Mouse (Mus musculus) adrenal gland, adult 18-20 months (tissue): ENCODE measurements at regions not wholly inside any gene's neighbourhood (a gene's known extent, or its start where the extent isn't known, plus 50 kb on each side); places are given as distances from the start of the nearest gene placed in this dataset.
"Not testable (repeated sequence)": the region's sequence is repeated elsewhere in the genome, so short reads cannot be mapped to it uniquely, and the experiment has no call there.

Experiments
- DNase-seq, 2 experiments: peaks; one replicate each; pipeline ENCODE4 v3.0.0; 2021 to 2022; ENCODE audit warnings: low spot score in 2 of 2

DNA sequence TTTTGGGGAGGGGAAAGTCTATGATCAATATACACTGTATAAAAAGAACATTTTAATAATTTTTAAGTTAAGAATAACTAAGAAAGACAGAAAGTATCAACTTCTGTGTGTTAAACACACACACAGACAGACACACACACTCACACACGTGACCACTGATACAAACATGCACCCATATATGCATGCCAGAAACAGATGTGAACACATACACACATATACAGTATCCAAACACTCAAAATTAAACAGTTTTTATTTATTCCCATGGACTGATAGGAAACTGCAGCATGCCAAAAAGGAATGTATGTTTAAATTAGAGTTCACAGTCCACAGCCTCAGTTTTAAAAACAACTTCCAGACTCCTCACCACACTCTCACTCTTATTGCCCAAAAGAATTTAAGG lies 203.4 kb upstream of the Tbl1x start:
- DNase-seq: no peak

DNA sequence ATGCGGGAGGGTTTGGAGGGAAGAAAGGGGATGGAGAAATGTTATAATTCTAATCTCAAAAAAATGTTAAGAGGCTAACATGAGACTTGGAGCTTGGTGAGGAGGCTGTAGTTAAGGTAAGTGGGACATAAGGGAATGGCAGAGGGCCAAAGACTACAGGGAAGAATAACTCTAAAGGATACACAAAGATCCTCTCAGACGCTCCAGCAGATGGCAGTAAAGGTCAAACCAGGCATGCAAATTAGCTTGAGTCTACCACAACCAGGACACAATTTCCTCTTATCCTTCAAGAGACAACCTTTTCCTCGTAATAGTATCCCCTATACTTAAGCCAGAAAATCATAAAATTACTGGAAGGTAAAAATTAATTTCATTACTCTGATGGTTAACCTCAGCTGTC lies 196.4 kb upstream of the Tbl1x start:
- DNase-seq: peak; percentile 14 to 23

DNA sequence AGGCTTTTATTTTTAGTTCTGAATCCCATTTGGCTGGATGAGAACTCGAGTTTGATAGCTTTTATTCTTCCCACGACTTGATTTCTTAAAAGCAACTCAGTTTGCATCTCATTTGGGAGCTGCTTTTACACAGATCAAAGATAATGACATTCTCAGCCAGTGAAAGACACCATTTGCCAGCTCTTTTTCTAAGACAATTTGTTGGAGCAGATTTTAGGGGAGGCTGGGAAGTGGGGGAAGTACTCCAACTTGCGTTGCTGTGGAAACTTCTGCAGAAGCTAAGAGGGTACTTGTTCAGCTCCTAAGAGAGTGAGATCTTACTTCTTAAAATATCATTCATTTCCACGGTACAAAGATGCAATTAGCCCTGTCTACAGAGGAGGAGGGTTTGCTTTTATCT lies 187.2 kb upstream of the Tbl1x start:
- no peak for DNase-seq

DNA sequence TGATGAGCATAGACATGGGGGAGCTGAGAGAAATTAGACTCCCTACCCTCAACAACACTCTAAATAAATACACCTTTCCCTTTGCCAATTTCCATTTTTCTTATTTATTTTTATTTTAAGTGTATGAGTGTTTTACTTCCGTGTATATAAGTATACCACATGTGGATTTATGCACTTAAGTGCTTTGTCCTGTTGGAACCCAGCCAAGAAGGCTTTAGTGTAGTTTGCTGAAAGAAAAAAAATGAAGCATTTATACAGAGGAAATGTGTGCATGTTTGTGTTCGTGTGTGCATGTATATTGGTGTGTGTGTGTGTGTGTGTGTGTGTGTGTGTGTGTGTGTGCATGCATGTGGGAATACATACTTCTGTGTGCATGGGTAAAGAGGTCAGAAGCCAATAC lies 157.6 kb upstream of the Tbl1x start:
- no peak for DNase-seq

DNA sequence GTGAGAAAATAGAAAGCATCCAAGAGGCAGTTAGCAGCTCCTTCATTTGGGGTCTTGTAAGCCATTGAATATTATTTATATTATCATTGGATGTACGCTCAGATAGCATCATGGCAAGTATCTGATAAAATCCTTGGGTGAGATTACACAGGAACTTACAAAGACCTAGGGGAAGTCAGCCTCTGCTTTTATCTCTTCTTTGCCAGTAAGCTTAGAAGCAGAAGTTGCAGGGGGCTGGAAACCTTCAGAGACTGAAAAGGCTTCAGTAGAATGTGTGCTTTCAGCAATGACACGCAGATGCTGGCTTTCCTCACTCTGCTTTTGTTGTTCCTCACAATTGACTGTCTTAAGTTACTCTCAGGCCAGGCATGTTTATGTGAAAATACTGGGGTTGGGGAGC lies 150.3 kb upstream of the Tbl1x start:
- DNase-seq: no peak

DNA sequence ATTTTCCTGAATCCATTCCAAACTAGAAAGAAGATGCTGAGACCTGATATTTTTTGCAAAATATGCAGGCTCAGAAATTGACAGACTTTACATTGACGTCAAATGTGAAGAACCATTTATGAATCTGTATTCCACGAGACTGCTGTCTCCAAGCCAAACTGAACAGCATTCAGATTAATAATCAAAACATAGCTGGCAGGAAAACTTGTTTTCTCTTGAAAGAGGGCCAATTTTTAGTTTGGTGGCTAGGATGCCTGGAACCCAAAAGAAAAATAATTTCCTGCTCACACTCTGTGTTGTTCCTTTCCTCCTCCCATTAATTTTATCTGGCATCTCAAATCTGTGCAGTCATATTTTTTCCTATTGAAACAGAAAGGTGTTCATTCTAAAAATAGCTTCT lies 149.7 kb upstream of the Tbl1x start:
- DNase-seq: no peak

DNA sequence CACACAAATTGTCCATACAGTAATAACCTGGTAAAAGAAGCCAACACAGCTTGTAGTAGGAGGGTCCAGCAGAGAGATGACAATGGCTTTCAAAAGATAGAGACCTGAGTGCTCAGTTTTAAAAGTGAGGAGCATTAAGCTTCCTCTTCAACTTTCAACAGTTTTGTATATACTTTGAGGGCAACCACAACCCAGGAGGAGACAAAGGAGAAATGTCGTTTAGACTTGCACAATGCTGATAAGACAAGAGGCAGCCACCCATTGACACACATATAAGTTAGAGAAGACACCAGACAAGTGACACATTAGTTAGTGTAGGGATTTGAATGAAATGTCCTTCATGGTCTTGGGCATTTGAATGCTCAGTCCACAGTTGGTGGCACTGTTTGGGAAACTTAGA lies 147.2 kb upstream of the Tbl1x start:
- DNase-seq: no peak

DNA sequence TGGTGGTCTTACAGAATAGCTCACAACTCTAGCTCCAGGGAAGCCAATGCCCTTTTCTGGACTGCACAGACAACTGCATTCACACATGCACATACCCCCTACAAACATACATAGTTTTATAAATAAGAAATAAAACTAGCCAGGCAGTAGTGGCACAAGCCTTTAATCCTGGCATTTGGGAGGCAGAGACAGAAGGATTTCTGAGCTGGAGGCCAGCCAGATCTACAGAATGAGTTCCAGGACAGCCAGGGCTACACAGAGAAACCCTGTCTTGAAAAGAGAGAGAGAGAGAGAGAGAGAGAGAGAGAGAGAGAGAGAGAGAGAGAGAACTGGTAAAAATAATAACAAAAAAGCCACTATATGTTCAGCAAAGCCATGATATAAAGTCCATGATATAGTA lies 143.5 kb upstream of the Tbl1x start:
- DNase-seq: no peak

DNA sequence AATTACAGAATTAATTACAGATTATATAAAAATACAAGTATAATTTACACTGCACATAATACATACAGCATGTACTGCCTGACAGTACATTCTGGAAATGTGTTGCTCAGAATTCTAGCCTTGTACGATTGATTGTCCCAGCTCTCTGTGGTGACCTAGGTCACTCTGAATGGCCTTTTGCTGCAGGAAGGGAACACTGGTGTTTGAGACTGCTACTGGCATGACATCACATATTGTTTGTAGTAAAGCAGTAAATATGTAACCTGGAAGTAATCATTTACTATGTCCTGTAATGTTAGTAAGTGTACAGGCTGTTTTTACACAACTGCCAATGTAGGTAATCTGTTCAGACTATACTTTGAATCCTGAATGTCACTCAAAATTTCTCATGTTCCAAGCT lies 123.5 kb upstream of the Tbl1x start:
- no peak for DNase-seq

DNA sequence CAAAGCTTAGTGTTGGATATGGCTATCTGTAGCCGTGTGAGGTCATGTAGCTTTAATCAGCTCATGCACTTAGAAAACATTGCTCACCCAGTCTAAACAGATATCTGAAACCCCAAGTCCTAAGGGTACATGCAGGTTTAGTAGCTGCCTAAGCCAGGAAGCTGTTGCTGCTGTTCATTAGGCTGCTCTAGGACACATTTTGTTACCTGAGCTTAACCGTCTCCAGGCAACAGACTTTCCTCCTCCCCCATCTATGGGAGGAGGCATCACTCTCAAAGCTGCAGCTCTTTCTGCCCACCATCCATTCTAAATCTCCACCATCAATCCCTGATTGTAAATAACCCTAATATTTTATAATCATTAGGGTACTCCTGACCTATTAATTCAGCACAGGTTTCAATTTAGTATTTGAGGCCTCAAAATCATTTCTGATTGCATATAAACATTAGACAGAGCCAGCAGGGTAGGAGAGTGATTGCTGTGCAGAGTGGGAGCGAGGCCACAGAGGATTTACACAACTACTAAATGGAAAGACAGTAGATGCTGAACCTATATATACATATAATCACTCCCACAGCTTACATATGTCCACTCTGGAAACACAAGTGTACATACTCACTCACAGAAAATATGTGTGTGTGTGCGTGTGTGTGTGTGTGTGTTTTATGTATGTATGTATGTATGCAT lies 118.9 kb upstream of the Tbl1x start:
- DNase-seq: no peak

DNA sequence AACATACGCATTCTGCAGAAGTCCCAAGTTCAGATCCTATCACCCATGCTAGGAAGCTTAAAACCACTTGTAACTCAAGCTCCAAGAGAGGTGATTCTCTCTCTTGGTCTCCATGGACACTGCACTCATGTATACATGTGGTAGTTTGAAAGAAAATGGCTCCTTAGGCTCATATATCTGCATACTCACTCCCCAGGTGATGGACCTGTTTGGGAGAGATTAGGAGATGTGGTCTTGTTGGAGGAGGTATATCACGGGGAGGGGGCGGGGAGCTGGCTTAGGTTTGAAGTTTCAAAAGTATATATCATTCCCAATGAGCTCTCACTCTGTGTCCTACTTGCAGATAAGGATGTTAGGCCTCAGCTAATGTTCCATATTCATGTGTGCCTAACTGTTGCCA lies 103.9 kb upstream of the Tbl1x start:
- DNase-seq: no peak

DNA sequence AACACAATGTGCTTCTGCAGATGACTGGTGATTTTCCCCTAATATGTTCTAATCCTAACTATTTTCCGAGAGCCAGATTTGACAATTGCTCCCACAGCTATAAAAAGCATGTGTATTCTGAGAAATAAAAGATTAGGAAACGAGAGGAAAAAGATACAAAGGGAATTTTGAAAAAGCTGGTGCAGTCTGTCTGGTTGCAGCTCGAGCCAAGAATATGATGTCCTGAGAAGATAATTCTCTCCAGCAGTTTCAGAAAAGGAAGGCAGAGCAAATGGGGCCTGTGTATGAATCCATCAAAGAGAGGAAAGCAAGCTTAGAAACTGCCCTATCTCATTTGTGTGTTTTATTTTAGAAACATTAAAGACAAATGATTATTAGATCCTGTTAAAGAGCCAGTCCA lies 102.9 kb upstream of the Tbl1x start:
- DNase-seq: no peak

DNA sequence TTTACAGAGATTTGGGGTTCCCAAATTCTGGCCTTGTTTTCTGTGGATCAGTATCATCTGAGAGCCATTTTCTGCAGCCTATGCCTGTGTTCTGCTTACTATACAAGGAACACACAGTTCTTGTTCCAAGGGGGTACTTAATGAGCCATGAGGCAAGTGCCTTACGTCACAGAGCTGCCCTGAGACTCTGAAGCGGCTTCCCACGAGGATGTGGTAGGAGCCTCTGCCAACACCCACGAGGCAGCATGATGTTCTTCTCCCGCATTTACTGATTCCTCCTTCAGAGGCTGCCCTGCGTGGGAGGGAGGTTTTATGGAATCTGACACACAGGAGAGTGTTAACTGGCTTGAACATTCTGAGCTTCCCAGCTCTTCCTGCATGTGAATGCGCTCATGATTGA lies 101.4 kb upstream of the Tbl1x start:
- no peak for DNase-seq

DNA sequence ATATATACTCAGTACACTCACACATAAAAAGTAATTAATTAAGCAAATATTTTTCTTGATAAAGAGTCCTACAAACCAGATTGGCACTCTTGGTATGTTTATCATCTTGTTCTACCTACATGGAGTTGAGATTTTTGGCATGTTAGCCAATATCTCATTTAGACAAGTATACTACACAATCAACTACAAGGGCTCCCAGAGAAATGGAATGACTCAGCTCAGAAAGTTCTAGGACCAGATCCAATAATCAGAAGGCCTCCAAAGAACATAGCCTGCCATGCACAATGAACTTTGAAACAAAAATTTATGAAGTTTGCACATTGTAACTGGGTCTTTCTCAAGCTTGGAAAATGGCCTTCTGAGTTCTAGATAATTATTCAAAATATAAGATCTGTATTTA lies 100.0 kb upstream of the Tbl1x start:
- no peak for DNase-seq

DNA sequence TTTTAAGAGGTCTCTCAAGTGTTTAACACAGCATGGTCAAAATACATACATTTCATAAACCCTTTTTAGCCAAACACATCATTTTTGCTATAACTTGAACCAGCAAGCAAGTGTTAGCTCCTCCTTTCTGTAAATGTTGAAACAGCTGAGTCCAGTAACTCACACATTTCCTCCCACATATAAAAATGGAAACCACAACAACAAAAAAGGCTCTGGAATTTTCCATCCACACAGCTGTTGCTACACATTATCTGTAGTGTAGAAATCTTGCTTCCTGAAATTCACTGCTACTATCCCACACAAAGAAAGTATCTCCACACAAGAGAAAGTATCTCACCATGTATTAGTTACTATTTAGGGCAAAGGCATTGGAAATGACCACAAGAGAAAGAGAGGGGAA lies 96.7 kb upstream of the Tbl1x start:
- no peak for DNase-seq

DNA sequence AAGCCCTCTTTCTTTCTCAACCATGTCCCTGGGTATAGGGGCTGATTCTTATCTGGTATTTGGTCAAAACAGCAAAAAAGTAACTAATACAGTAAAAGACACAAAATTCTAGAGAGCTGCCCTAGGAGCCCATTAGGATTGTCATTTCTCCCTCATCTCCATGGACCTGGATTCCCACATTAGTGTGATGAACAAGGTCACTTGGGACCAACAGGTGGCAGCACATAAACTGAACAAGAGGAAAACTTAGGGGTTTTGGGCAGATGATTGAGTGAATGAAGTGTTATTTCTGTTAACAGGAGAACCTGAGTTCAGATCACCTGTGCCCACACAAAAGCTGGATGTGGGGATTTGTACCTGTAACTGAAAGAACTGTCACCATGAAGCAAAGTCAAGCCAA lies 93.0 kb upstream of the Tbl1x start:
- DNase-seq: no peak

DNA sequence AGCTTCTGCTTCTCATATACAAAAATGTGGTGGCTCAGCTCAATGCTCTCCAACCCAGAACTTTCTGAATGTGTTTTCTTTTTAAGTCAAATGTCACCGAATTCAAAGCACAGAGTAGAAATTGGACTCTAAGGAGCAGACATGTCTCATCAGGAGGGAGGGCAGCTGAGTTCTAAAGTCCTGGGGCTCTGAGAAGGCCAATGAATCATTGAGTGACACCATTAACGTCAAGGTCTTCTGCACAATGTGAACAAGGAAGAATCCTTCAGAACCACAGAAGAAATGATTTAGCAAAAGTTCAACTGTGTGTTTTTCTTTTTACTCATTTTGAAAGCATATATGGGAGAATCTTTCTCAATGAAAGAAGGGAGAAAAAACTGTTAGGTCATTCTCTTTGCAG lies 88.6 kb upstream of the Tbl1x start:
- DNase-seq: no peak

DNA sequence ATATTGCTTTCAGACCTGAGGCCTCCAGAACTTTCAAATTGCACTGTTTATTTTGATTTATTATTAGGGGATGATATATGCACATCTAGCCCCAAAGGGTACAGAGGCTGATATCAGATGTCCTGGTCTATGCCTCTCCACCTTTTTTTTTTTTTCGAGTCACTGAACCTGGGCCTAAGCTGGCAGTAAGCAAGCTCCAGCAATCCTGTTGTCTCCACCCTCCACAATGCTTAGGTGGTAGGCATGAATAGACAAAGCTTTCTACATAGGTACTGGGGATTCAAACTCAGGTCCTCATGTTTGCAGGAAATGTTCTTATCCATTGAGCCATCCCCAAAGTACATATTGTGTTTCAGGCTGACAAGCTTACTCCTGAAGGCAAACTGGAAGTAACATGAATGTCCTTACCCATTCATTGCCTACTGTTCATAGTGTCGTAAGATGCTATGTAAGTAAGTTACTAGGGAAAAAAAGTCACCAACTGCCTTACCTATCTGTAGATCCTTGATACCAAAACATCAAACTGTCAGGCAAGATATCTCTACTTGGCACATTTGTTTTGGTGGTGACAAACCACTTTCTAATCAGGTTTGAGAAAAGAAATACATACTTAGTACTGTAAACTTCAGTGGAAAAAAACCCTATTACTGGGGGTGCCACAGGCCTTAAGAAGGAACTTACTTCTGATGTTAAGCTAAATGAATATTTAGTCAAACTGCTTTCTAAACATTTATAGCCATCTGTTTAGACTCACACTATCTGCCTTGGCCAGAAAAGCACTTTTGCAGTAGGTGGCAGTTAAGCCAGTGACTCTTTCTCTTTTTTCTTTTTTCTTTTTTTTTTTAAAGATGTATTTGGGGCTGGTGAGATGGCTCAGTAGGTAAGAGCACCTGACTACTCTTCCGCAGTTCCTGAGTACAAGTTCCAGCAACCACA lies 85.8 kb upstream of the Tbl1x start:
- DNase-seq: no peak

DNA sequence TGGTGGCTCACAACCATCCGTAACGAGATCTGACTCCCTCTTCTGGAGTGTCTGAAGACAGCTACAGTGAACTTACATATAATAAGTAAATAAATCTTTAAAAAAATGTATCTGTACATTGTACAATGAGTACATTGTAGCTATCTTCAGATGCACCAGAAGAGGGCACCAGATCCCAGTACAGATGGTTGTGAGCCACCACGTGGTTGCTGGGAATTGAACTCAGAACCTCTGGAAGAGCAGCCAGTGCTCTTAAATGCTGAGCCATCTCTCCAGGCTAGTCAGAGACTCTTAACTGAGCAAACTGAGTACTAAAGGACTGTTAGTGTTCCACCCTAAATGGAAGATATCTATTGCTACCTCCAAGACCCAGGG lies 85.1 kb upstream of the Tbl1x start:
- not testable (repeated sequence) for DNase-seq

DNA sequence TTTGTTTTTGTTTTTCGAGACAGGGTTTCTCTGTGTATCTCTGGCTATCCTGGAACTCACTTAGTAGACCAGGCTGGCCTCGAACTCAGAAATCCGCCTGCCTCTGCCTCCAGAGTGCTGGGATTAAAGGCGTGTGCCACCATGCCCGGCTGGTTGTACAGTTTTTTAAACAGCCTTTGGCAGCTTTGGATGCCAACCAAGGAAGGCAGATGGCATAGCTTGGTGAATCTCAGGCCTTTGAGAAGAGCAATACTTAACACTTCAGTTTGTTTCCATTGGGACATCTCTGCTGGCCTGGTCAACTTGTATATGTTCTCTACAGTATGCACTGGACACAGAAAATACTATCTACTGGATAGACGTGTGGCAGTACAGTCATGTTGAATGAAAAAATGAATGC lies 84.0 kb upstream of the Tbl1x start:
- DNase-seq: not testable (repeated sequence)

DNA sequence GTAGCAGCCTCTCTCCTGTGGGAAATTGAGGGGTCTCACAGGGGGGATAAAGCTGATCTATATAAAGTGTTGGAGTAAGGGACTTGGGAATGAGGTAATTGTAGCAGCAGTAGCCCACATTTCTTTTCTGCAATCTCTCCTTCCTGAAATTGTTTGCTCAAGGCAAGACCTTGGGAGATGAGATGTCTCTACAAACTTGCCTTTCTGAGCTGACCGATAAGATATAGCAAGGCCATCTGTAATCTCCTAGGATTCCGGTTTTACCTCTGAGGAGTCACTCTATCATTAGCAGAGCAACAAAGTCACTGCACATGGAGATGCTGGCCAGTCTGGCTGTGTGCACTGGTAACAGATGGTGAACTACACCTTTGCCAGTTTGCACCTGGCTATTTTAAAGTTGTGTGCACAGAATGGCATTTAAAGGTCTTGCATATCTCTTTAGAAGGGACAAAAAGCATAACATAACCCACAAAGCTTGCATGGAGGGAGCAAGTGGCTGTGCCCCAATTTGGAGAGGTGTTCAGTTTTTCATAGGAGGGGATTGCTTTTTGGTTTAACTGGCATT lies 78.7 kb upstream of the Tbl1x start:
- peak in 1 of 2 experiments; percentile 5 for DNase-seq
